Mouse (Mus musculus) limb, embryonic 14.5 days (tissue): ENCODE results near the gene Ms4a4d. TPM values are rescaled to one million over a fixed set of nuclear protein-coding genes. Genes with fewer than 3 reads are reported as not detected.
"Not testable (repeated sequence)": the region's sequence is repeated elsewhere in the genome, so short reads cannot be mapped to it uniquely, and the experiment has no call there.

Source experiments
- ATAC-seq: fragments of 200-750 bp; cut with Nextera tagmentation; 2 replicates; pipeline ENCODE4 v1.8.0; 2017; ENCODE audit warnings: low read depth, moderate number of reproducible peaks, moderate TSS enrichment; ENCODE audit not compliant: low FRiP score
- DNase-seq: peaks from one replicate; pipeline ENCODE4 v3.0.0-alpha.2; 2015; ENCODE audit warnings: low spot score
- H3K27ac ChIP-seq: fragments of 300-500 bp; sonication (generic); replicated peaks from 2 replicates; pipeline ENCODE4 v1.5.1; 2014; ENCODE audit warnings: low read depth, mild to moderate bottlenecking, low read length, moderate library complexity, mixed read lengths
- H3K27me3 ChIP-seq: fragments of 300-500 bp; sonication (generic); 2 replicates; pipeline ENCODE4 v1.6.1; 2014; ENCODE audit warnings: low read length, mixed read lengths; ENCODE audit not compliant: control insufficient read depth, insufficient read depth
- H3K36me3 ChIP-seq: fragments of 300-500 bp; sonication (generic); 2 replicates; pipeline ENCODE4 v1.6.1; 2014; ENCODE audit warnings: mild to moderate bottlenecking, low read length, moderate library complexity, mixed read lengths; ENCODE audit not compliant: control insufficient read depth, insufficient read depth
- H3K4me1 ChIP-seq: fragments of 300-500 bp; sonication (generic); 2 replicates; pipeline ENCODE4 v1.6.1; 2014; ENCODE audit warnings: antibody characterized with exemption, low read length, mixed read lengths; ENCODE audit not compliant: control insufficient read depth, insufficient read depth
- H3K4me2 ChIP-seq: fragments of 300-500 bp; sonication (generic); replicated peaks from 2 replicates; pipeline ENCODE4 v1.6.1; 2014; ENCODE audit warnings: low read depth, mild to moderate bottlenecking, low read length, moderate library complexity; ENCODE audit not compliant: severe bottlenecking
- H3K4me3 ChIP-seq: fragments of 300-500 bp; sonication (generic); replicated peaks from 2 replicates; pipeline ENCODE4 v1.5.1; 2014; ENCODE audit warnings: low read length
- H3K9ac ChIP-seq: fragments of 300-500 bp; sonication (generic); 2 replicates; pipeline ENCODE4 v1.6.1; 2014; ENCODE audit warnings: mild to moderate bottlenecking, low read depth, low read length, moderate library complexity; ENCODE audit not compliant: severe bottlenecking
- H3K9me3 ChIP-seq: fragments of 300-500 bp; sonication (generic); 2 replicates; pipeline ENCODE4 v1.6.1; 2016; ENCODE audit warnings: low read length; ENCODE audit not compliant: control insufficient read depth
- POLR2A ChIP-seq: fragments of 200-500 bp; IDR thresholded peaks from 2 replicates; pipeline ENCODE4 v1.8.0; 2012; ENCODE audit warnings: inconsistent platforms, mild to moderate bottlenecking, moderate library complexity, borderline replicate concordance; ENCODE audit not compliant: insufficient read depth, insufficient read length; ENCODE audit errors: extremely low read depth
- WGBS: fragments of 180-500 bp; shearing (Covaris S2); extraction: QIAGEN DNeasy Blood & Tissue Kit; methylation state at CpG from one replicate; pipeline ENCODE4 v1.1.7; 2014; 5-methylcytosine and 5-hydroxymethylcytosine counted together
- polyA plus RNA-seq, 2 experiments: library from polyadenylated mRNA; depleted of rRNA in 1 of 2; stranded (reverse) in 1 of 2; unstranded in 1 of 2; fragments of >200 nt; fragmentation: Nextera tagmentation in 1 of 2; extraction: Ambion mirVana in 1 of 2; gene quantifications; 2 replicates each; pipeline versions ENCODE4 v1.2.1 to v1.2.3; 2012 to 2014

Gene Ms4a4d
- polyA plus RNA-seq (2012; rRNA removed): 0.83 and 0.97 TPM in 2 replicates
- 2.1 and 2.2 TPM in 2 replicates for polyA plus RNA-seq (2014; fragmentation: Nextera tagmentation; extraction: Ambion mirVana)

DNA sequence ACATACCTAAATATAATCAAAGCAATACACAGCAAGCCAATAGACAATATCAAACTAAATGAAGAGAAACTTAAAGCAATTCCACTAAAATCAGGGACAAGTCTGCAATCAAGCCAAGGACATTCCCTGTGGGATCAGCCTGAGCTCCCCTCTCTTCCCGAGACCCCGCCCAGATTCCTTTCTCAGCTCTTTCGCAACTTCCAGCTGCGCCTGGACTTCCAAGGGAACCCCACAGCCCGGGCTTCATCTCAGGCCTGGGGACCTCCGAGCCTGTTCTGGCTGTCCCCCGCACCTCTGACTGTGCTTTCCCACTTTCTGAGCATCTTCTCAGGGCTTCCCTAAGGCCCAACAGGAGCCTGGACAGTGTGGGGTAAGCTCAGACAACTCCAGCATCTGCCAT, at the start of gene Ms4a4d:
TSS of gene Ms4a4d (plus strand) at position 209 of the 400 bp plus-strand sequence.
- H3K9me3 ChIP-seq: no peaks in the 10 kb centered on the region
- no peaks in the 10 kb centered on the region for H3K27me3 ChIP-seq
- H3K4me3 ChIP-seq: no peak within 1 kb of the TSS
- no peaks in the 10 kb centered on the region for H3K36me3 ChIP-seq
- no peaks in the 10 kb centered on the region for H3K4me1 ChIP-seq
- no peak for TF ChIP-seq POLR2A
- H3K27ac ChIP-seq: no peak within 1 kb of the TSS
- H3K4me2 ChIP-seq: no peak within 1 kb of the TSS
- H3K9ac ChIP-seq: no peak within 1 kb of the TSS
- WGBS: 6% methylated on average over 7 of the region's 7 CpGs
- no peak for ATAC-seq
- DNase-seq: no peak

- H3K9ac ChIP-seq: no peak overlapping the region
- no peaks in the 10 kb centered on the region for H3K36me3 ChIP-seq
- no peaks in the 10 kb centered on the region for H3K9me3 ChIP-seq
- WGBS: 63% methylated on average over 4 of the region's 4 CpGs
- no peaks in the 10 kb centered on the region for H3K27me3 ChIP-seq
- ATAC-seq (no peak), DNase-seq (no peak)
- no peak overlapping the region for H3K27ac ChIP-seq
- no peak overlapping the region for H3K4me3 ChIP-seq
- no peak overlapping the region for H3K4me2 ChIP-seq
- no peaks in the 10 kb centered on the region for H3K4me1 ChIP-seq
- TF ChIP-seq POLR2A: no peak
Measured at GRCm38 (mm10) chr19:11491406-11492189, 45.0 kb upstream of the Ms4a4d start.

DNA sequence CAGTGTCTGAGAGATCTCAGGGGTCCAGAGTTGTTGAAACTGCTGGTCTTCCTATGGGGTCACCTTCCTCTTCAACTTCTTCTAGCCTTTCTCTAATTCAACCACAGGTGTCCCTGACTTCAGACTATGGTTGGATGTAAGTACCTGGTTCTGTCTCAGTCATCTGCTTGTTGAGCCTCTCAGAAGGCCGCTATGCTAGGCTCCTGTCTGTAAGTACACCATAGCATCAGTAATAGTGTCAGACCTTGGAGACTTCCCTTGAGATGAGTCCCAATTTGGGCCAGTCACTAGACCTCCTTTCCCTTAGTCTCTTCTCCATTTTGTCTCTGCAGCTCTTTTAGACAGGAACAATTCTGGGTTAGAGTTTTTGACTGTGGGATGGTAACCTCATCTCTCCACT, 43.9 kb upstream of the Ms4a4d start:
- no peak for ATAC-seq
- 68% methylated on average over 1 of the region's 1 CpGs for WGBS

DNA sequence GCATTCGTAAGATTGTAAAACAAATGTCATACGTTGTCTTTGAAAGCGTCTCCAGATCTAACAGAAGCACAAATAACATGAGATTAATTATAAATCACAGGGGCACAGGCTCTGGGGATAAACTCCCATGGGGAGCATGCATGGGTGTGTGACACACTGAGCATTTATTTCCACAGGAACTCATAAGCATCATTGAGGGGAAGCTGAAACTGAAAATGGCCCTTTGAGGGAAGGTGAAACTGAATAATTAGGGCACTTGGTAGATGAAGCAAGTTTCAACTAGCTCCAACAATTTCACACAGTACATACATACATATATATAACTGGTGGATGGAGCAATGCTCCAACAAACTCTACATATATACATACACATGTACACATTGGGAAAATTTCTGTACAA, 42.1 kb upstream of the Ms4a4d start:
- Histone ChIP-seq H3K9me3 (no peaks in the 10 kb centered on the region), H3K9ac (no peak overlapping the region), H3K27me3 (no peaks in the 10 kb centered on the region), H3K4me3 (no peak overlapping the region), H3K4me1 (no peaks in the 10 kb centered on the region), H3K4me2 (no peak overlapping the region), H3K27ac (no peak overlapping the region), H3K36me3 (no peaks in the 10 kb centered on the region)
- no peak for DNase-seq
- no peak for ATAC-seq
- 85% methylated on average over 3 of the region's 3 CpGs for WGBS
- TF ChIP-seq POLR2A: no peak

More for the DNA sequence above, 43.9 kb upstream of the Ms4a4d start:
- no peaks in the 10 kb centered on the region for H3K27me3 ChIP-seq
- DNase-seq: no peak
- TF ChIP-seq POLR2A: no peak
- no peak overlapping the region for H3K9ac ChIP-seq
- no peaks in the 10 kb centered on the region for H3K4me1 ChIP-seq
- H3K4me3 ChIP-seq: no peak overlapping the region
- H3K36me3 ChIP-seq: no peaks in the 10 kb centered on the region
- H3K27ac ChIP-seq: no peak overlapping the region
- H3K9me3 ChIP-seq: no peaks in the 10 kb centered on the region
- no peak overlapping the region for H3K4me2 ChIP-seq

GRCm38 (mm10) chr19:11496361-11496760, 40.2 kb upstream of the Ms4a4d start:
- no peaks in the 10 kb centered on the region for H3K27me3 ChIP-seq
- no peak overlapping the region for H3K27ac ChIP-seq
- no peak overlapping the region for H3K9ac ChIP-seq
- no peaks in the 10 kb centered on the region for H3K9me3 ChIP-seq
- H3K36me3 ChIP-seq: no peaks in the 10 kb centered on the region
- WGBS: 81% methylated on average over 6 of the region's 6 CpGs
- H3K4me1 ChIP-seq: no peaks in the 10 kb centered on the region
- ATAC-seq: no peak
- no peak for TF ChIP-seq POLR2A
- no peak for DNase-seq
- no peak overlapping the region for H3K4me2 ChIP-seq
- no peak overlapping the region for H3K4me3 ChIP-seq

DNA sequence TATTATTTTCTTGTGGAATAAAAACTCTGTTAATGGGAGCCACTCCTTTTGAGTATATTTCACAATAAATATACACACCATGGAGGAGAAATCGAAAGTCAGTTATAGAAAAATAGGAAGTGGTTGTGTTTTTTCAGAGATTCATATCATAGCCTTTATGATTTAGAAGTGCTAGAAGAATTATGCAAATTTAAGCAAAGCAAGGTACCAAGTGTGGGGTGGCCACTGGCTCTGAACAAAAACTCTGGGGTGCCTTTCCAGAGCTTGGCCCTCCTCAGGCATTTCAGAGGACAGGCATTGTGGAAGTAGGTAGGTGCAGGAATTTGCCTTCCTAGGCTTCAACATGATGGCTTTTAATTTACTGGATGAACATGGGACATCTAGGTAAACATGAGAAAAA, 39.3 kb upstream of the Ms4a4d start:
- 78% methylated on average over 1 of the region's 1 CpGs for WGBS
- H3K9me3 ChIP-seq, H3K4me3 ChIP-seq, H3K4me2 ChIP-seq, H3K36me3 ChIP-seq, H3K9ac ChIP-seq, ATAC-seq, H3K27ac ChIP-seq, H3K4me1 ChIP-seq, H3K27me3 ChIP-seq, DNase-seq: not testable (repeated sequence)
